Mouse (Mus musculus) Patski (cell line): ENCODE results near the gene Ash1l. TPM values are rescaled to one million over a fixed set of nuclear protein-coding genes. Genes with fewer than 3 reads are reported as not detected.

ENCODE experiments used
- ATAC-seq: fragments of 100-300 bp; one replicate; pipeline ENCODE4 v1.8.0; 2021
- CTCF ChIA-PET: fragments of 350-600 bp; sonication (Branson Sonifier 250); formaldehyde crosslinking; loops from one replicate; lab custom pipeline; 2022; ENCODE audit warnings: inconsistent platforms; lab: Charles Lee
- POLR2A ChIA-PET: fragments of 350-600 bp; sonication (Branson Sonifier 250); formaldehyde crosslinking; loops from one replicate; lab custom pipeline; 2022; ENCODE audit warnings: antibody characterized with exemption, inconsistent platforms; lab: Charles Lee
- DNase-seq: peaks from one replicate; pipeline ENCODE4 v3.0.0-alpha.2; 2011; ENCODE audit warnings: low read depth, low spot score
- H3K27me3 ChIP-seq: fragments of 371-371 bp; one replicate; pipeline ENCODE4 v1.5.1; 2021
- CTCF ChIP-seq: fragments of 100-300 bp; IDR thresholded peaks from one replicate; pipeline ENCODE4 v1.5.1; 2021
- in situ Hi-C: fragments of 300-500 bp; cut with MboI; formaldehyde crosslinking; loops from 3 replicates; pipeline ENCODE4 v1.11.1; 2018; ENCODE audit warnings: low pct_unique_long_range_greater_than_20kb, mixed read lengths
- polyA plus RNA-seq: library from polyadenylated mRNA; unstranded; gene quantifications from one replicate; pipeline ENCODE4 v1.2.3, GENCODE M21; 2021

Ash1l gene
- polyA plus RNA-seq, 1 experiment from 2014 or later = 38.4 TPM

GRCm38 (mm10) chr3:88921411-88921810 lies 29.0 kb upstream of the Ash1l start:
- ATAC-seq (no peak), DNase-seq (no peak)
- TF ChIP-seq CTCF = no peak
- in situ Hi-C loops = no loop called here
- no peaks in the 10 kb centered on the region for H3K27me3 ChIP-seq
- POLR2A ChIA-PET = no interaction called here
- CTCF ChIA-PET = interaction anchor here (1.1 to 2.1 kb wide), 6 partner anchors 9 to 18 kb away, joined by 3 to 9 read pairs (median 5); no protein-coding TSS in a partner anchor

GRCm38 (mm10) chr3:88923989-88924591 lies 26.3 kb upstream of the Ash1l start:
- no peak for TF ChIP-seq CTCF
- ChIA-PET POLR2A (interaction anchor here (0.8 kb wide), 1 partner anchor 14 kb away, joined by 3 read pairs; no protein-coding TSS in a partner anchor), CTCF (interaction anchor here (1.0 to 1.2 kb wide), 3 partner anchors 14 to 18 kb away, joined by 3 to 4 read pairs (median 4); no protein-coding TSS in a partner anchor)
- DNase-seq (no peak), ATAC-seq (no peak)
- in situ Hi-C loops = no loop called here
- no peaks in the 10 kb centered on the region for H3K27me3 ChIP-seq

GRCm38 (mm10) chr3:88925651-88926050 lies 24.8 kb upstream of the Ash1l start:
- H3K27me3 ChIP-seq = no peaks in the 10 kb centered on the region
- ChIA-PET CTCF (interaction anchor here (1.1 to 1.3 kb wide), 2 partner anchors 12 to 14 kb away, joined by 3 read pairs; partner anchors contain the start of gene Msto1), POLR2A (interaction anchor here (0.6 kb wide), 1 partner anchor 22 kb away, joined by 3 read pairs; no protein-coding TSS in a partner anchor)
- no peak for TF ChIP-seq CTCF
- ATAC-seq (no peak), DNase-seq (no peak)
- in situ Hi-C loops = loop anchor here (5.0 kb wide), 1 partner anchor 248 kb away; no protein-coding TSS in a partner anchor

GRCm38 (mm10) chr3:88929501-88929900 lies 20.9 kb upstream of the Ash1l start:
- in situ Hi-C loops = loop anchor here (5.0 kb wide), 1 partner anchor 252 kb away; no protein-coding TSS in a partner anchor
- POLR2A ChIA-PET = no interaction called here
- no peak for DNase-seq
- ATAC-seq = no peak
- no peaks in the 10 kb centered on the region for H3K27me3 ChIP-seq
- no peak for TF ChIP-seq CTCF
- CTCF ChIA-PET = interaction anchor here (0.9 to 2.2 kb wide), 3 partner anchors 10 to 74 kb away, joined by 3 to 6 read pairs (median 5); no protein-coding TSS in a partner anchor

GRCm38 (mm10) chr3:88939071-88939470 lies 11.4 kb upstream of the Ash1l start:
- ATAC-seq = no peak
- TF ChIP-seq CTCF = no peak
- in situ Hi-C loops = no loop called here
- ChIA-PET CTCF (interaction anchor here (0.9 to 2.0 kb wide), 20 partner anchors 8 to 262 kb away, joined by 3 to 8 read pairs (median 4); no protein-coding TSS in a partner anchor), POLR2A (no interaction called here)
- no peak for DNase-seq
- H3K27me3 ChIP-seq = no peaks in the 10 kb centered on the region

GRCm38 (mm10) chr3:88939749-88940148 lies 10.7 kb upstream of the Ash1l start:
- ChIA-PET POLR2A (no interaction called here), CTCF (interaction anchor here (0.7 to 2.0 kb wide), 26 partner anchors 9 to 263 kb away, joined by 3 to 8 read pairs (median 3); no protein-coding TSS in a partner anchor)
- DNase-seq (peak; percentile 41), ATAC-seq (peak; percentile 18)
- TF ChIP-seq CTCF = peak; percentile 90
- in situ Hi-C loops = loop anchor here (5.0 to 10.0 kb wide), 2 partner anchors 88 to 255 kb away; no protein-coding TSS in a partner anchor
- H3K27me3 ChIP-seq = no peaks in the 10 kb centered on the region

- ATAC-seq (no peak), DNase-seq (no peak)
- H3K27me3 ChIP-seq = no peaks in the 10 kb centered on the region
- CTCF ChIA-PET = interaction anchor here (1.0 to 1.3 kb wide), 2 partner anchors 10 to 88 kb away, joined by 3 read pairs; no protein-coding TSS in a partner anchor
- TF ChIP-seq CTCF = no peak
- in situ Hi-C loops = loop anchor here (5.0 to 10.0 kb wide), 2 partner anchors 85 to 252 kb away; no protein-coding TSS in a partner anchor
- POLR2A ChIA-PET = no interaction called here
Measured at GRCm38 (mm10) chr3:88942316-88942880, 8.0 kb upstream of the Ash1l start.

GRCm38 (mm10) chr3:88944109-88944508 lies 6.3 kb upstream of the Ash1l start:
- in situ Hi-C loops = loop anchor here (5.0 to 10.0 kb wide), 2 partner anchors 83 to 251 kb away; no protein-coding TSS in a partner anchor
- DNase-seq (no peak), ATAC-seq (no peak)
- ChIA-PET POLR2A (interaction anchor here (0.5 kb wide), 1 partner anchor 972 kb away, joined by 3 read pairs; no protein-coding TSS in a partner anchor), CTCF (interaction anchor here (1.2 kb wide), 1 partner anchor 20 kb away, joined by 3 read pairs; no protein-coding TSS in a partner anchor)
- TF ChIP-seq CTCF = no peak
- H3K27me3 ChIP-seq = no peaks in the 10 kb centered on the region

GRCm38 (mm10) chr3:88949786-88950575 lies 441 bp upstream of the Ash1l start:
- no peaks in the 10 kb centered on the region for H3K27me3 ChIP-seq
- peak; percentile 74 for ATAC-seq
- ChIA-PET CTCF (no interaction called here), POLR2A (interaction anchor here (0.9 kb wide), 1 partner anchor 36 kb away, joined by 3 read pairs; the partner anchor contains the start of gene Msto1)
- peak; percentile 61 for DNase-seq
- in situ Hi-C loops = loop anchor here (10.0 kb wide), 1 partner anchor 245 kb away; no protein-coding TSS in a partner anchor
- TF ChIP-seq CTCF = no peak
